Mouse (Mus musculus): ENCODE results near the gene Scube2. TPM values are rescaled to one million over a fixed set of nuclear protein-coding genes. Genes with fewer than 3 reads are reported as not detected.

Scube2 gene
- polyA plus RNA-seq, 1 experiment: not detected

DNA sequence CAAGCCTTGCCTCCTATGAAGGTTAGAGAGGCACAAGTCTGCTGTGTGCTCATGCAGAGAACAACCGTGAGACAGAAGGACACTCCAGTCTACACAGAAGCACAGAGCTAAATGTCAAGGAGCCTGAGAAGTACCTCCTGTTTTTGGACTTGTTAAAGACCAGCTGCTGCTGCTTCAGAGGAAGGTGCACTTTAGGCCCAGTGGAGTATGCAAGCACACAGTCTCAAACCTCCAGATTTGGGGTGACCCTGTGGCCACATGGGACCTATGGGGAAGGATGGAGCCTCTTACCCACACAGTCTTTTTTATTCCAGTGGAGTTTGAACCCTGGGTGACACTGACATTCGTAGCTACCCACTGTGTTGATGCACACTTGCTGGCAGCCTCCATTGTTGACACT, 34.1 kb downstream of the Scube2 start:
- H3K36me3 ChIP-seq (ENCODE audit: control insufficient read depth, insufficient read depth): no peaks in the 10 kb centered on the region
- no peak overlapping the region for H3ac ChIP-seq (ENCODE audit: control insufficient read depth, insufficient read length)
- TF ChIP-seq MYOG (IDR thresholded peaks at IDR 0.05; ENCODE audit: control insufficient read depth in 1 of 3, insufficient read depth in 1 of 3, insufficient read length in 2 of 3, low read depth in 2 of 3) (no peak), POLR2AphosphoS2 (IDR thresholded peaks at IDR 0.05; ENCODE audit: insufficient read length, low read depth) (no peak), SRF (IDR thresholded peaks at IDR 0.05; ENCODE audit: control insufficient read depth, insufficient read length, low read depth) (no peak), USF1 (IDR thresholded peaks at IDR 0.05; ENCODE audit: low read depth) (no peak), REST (IDR thresholded peaks at IDR 0.05; ENCODE audit: insufficient read depth, insufficient read length) (no peak), MAX (IDR thresholded peaks at IDR 0.05; ENCODE audit: low read depth) (no peak), E2F4 (IDR thresholded peaks at IDR 0.05; ENCODE audit: insufficient read depth) (no peak), POLR2A (IDR thresholded peaks at IDR 0.05; ENCODE audit: insufficient read length, low read depth) (no peak), CEBPB (IDR thresholded peaks at IDR 0.05; ENCODE audit: insufficient read depth, poor library complexity, severe bottlenecking) (no peak)
- H3K4me3 ChIP-seq: no peak overlapping the region
- no peaks in the 10 kb centered on the region for H3K79me2 ChIP-seq (ENCODE audit: control insufficient read depth, insufficient read depth)
- H3K27me3 ChIP-seq (ENCODE audit: control insufficient read depth, insufficient read depth, insufficient read length): peaks cover 33% of the 10 kb centered on the region
- no peak overlapping the region for H3K4me2 ChIP-seq (ENCODE audit: low read depth)

DNA sequence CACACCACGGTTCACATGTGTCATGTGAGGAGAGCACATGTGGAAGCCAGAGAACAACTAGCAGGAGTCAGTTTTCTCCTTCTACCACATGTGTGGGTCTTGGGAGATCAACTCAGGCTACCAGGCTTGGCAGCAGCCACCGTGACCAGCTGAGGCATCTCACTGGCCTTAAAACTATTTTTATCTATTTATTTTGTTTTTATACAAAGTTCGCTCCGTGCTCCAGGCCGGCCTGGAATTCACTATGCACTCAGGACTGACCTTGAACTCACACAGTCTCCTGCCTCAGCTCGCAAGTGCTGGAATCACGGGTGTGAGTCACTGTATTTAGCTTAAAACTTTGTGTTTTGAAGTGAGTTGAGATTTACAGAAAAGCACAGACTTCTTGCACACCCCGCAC, 38.6 kb downstream of the Scube2 start:
- Histone ChIP-seq H3K4me3 (no peak overlapping the region), H3K27me3 (ENCODE audit: control insufficient read depth, insufficient read depth, insufficient read length) (peaks cover 52% of the 10 kb centered on the region), H3ac (ENCODE audit: control insufficient read depth, insufficient read length) (no peak overlapping the region), H3K36me3 (ENCODE audit: control insufficient read depth, insufficient read depth) (no peaks in the 10 kb centered on the region), H3K4me2 (ENCODE audit: low read depth) (no peak overlapping the region), H3K79me2 (ENCODE audit: control insufficient read depth, insufficient read depth) (no peaks in the 10 kb centered on the region)
- no peak for TF ChIP-seq REST (IDR thresholded peaks at IDR 0.05; ENCODE audit: insufficient read depth, insufficient read length)
- no peak for TF ChIP-seq MYOD1 (IDR thresholded peaks at IDR 0.05; ENCODE audit: control insufficient read depth in 1 of 3, insufficient read length in 2 of 3, low read depth in 2 of 3)
- TF ChIP-seq MYOG (IDR thresholded peaks at IDR 0.05; ENCODE audit: control insufficient read depth in 1 of 3, insufficient read depth in 1 of 3, insufficient read length in 2 of 3, low read depth in 2 of 3): no peak

DNA sequence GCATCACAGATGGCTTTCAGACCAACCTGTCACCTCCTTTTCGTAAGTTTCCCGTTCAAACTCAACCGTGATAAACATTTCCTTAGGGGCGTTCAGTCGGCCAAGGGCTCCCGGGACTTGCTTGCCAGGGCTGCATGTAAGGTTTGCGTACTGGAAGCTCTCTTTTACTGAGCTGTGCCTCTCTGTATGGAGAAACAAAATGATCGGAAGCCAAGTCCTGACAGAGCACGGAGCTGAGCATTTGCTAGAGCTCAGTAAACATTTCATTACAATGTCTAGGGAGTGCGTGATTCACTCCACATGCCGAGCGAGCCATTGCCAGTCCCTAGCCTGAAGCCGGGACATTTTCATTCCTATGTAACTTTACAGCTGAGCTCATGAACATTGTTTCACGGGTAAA, 40.2 kb downstream of the Scube2 start:
- H3K4me3 ChIP-seq: no peak overlapping the region
- H3K4me2 ChIP-seq (ENCODE audit: low read depth): no peak overlapping the region
- H3K27me3 ChIP-seq (ENCODE audit: control insufficient read depth, insufficient read depth, insufficient read length): peaks cover 39% of the 10 kb centered on the region
- H3K36me3 ChIP-seq (ENCODE audit: control insufficient read depth, insufficient read depth): no peaks in the 10 kb centered on the region
- H3ac ChIP-seq (ENCODE audit: control insufficient read depth, insufficient read length): no peak overlapping the region
- TF ChIP-seq MYOD1 (IDR thresholded peaks at IDR 0.05; ENCODE audit: control insufficient read depth in 1 of 3, insufficient read length in 2 of 3, low read depth in 2 of 3) (no peak), E2F4 (IDR thresholded peaks at IDR 0.05; ENCODE audit: insufficient read depth) (no peak), SRF (IDR thresholded peaks at IDR 0.05; ENCODE audit: control insufficient read depth, insufficient read length, low read depth) (no peak), TCF12 (IDR thresholded peaks at IDR 0.05; ENCODE audit: insufficient read depth, poor library complexity, severe bottlenecking) (no peak), POLR2AphosphoS2 (IDR thresholded peaks at IDR 0.05; ENCODE audit: insufficient read length, low read depth) (no peak), TCF3 (IDR thresholded peaks at IDR 0.05; ENCODE audit: insufficient read length, low read depth) (no peak), REST (IDR thresholded peaks at IDR 0.05; ENCODE audit: insufficient read depth, insufficient read length) (no peak)
- H3K79me2 ChIP-seq (ENCODE audit: control insufficient read depth, insufficient read depth): no peaks in the 10 kb centered on the region

DNA sequence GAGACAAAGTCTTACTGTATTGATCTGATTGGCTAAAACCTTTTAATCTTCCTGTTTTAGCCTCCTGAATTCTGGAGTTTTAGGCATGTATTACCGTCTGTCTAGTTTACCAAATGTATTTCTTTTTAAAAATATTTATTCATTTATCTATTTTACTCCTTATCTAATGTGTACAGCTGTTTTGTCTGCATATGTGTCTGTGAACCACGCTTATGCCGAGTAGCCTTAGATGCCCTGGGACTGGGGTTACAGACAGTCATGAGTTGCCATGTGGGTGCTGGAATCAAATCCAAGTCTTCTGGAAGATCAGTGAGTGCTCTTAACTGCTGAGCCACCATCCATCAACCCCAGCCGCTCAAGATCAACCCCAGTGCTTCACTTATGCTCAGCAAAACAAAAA, 46.9 kb downstream of the Scube2 start:
- TF ChIP-seq MYOG (IDR thresholded peaks at IDR 0.05; ENCODE audit: control insufficient read depth in 1 of 3, insufficient read depth in 1 of 3, insufficient read length in 2 of 3, low read depth in 2 of 3) (no peak), TCF3 (IDR thresholded peaks at IDR 0.05; ENCODE audit: insufficient read length, low read depth) (no peak), MAX (IDR thresholded peaks at IDR 0.05; ENCODE audit: low read depth) (no peak), USF1 (IDR thresholded peaks at IDR 0.05; ENCODE audit: low read depth) (no peak), CEBPB (IDR thresholded peaks at IDR 0.05; ENCODE audit: insufficient read depth, poor library complexity, severe bottlenecking) (no peak), SRF (IDR thresholded peaks at IDR 0.05; ENCODE audit: control insufficient read depth, insufficient read length, low read depth) (no peak), E2F4 (IDR thresholded peaks at IDR 0.05; ENCODE audit: insufficient read depth) (no peak), POLR2AphosphoS2 (IDR thresholded peaks at IDR 0.05; ENCODE audit: insufficient read length, low read depth) (no peak), TCF12 (IDR thresholded peaks at IDR 0.05; ENCODE audit: insufficient read depth, poor library complexity, severe bottlenecking) (no peak), REST (IDR thresholded peaks at IDR 0.05; ENCODE audit: insufficient read depth, insufficient read length) (no peak), MYOD1 (IDR thresholded peaks at IDR 0.05; ENCODE audit: control insufficient read depth in 1 of 3, insufficient read length in 2 of 3, low read depth in 2 of 3) (no peak), POLR2A (IDR thresholded peaks at IDR 0.05; ENCODE audit: insufficient read length, low read depth) (no peak)
- Histone ChIP-seq H3K4me2 (ENCODE audit: low read depth) (no peak overlapping the region), H3K79me2 (ENCODE audit: control insufficient read depth, insufficient read depth) (no peaks in the 10 kb centered on the region), H3K4me3 (no peak overlapping the region), H3K27me3 (ENCODE audit: control insufficient read depth, insufficient read depth, insufficient read length) (peaks cover 22% of the 10 kb centered on the region), H3K36me3 (ENCODE audit: control insufficient read depth, insufficient read depth) (no peaks in the 10 kb centered on the region), H3ac (ENCODE audit: control insufficient read depth, insufficient read length) (no peak overlapping the region)

DNA sequence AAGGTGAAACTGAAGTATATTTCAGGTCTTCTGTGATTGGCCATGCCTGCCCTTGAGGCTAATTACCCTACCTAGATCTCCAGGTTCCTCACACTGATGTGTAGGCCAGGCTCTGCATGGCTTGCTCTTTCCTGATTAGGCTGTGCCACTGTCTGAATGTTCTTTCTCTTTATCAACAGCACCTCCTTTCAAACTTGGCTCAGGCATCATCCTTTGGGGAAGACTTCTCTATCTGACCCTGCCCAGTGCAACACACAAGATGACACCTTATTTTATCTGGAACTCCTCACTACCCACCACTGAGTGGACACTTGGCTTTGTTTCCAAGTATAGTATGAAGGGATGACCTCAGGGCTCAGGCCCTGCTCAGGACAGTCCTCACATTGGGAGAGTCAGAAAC, 47.5 kb downstream of the Scube2 start:
- no peak overlapping the region for H3ac ChIP-seq (ENCODE audit: control insufficient read depth, insufficient read length)
- TF ChIP-seq MAX (IDR thresholded peaks at IDR 0.05; ENCODE audit: low read depth): no peak
- TF ChIP-seq E2F4 (IDR thresholded peaks at IDR 0.05; ENCODE audit: insufficient read depth): no peak
- no peak for TF ChIP-seq MYOG (IDR thresholded peaks at IDR 0.05; ENCODE audit: control insufficient read depth in 1 of 3, insufficient read depth in 1 of 3, insufficient read length in 2 of 3, low read depth in 2 of 3)
- TF ChIP-seq CEBPB (IDR thresholded peaks at IDR 0.05; ENCODE audit: insufficient read depth, poor library complexity, severe bottlenecking): no peak
- TF ChIP-seq REST (IDR thresholded peaks at IDR 0.05; ENCODE audit: insufficient read depth, insufficient read length): no peak
- no peak for TF ChIP-seq POLR2AphosphoS2 (IDR thresholded peaks at IDR 0.05; ENCODE audit: insufficient read length, low read depth)
- TF ChIP-seq TCF3 (IDR thresholded peaks at IDR 0.05; ENCODE audit: insufficient read length, low read depth): no peak
- TF ChIP-seq MYOD1 (IDR thresholded peaks at IDR 0.05; ENCODE audit: control insufficient read depth in 1 of 3, insufficient read length in 2 of 3, low read depth in 2 of 3): no peak
- no peak for TF ChIP-seq POLR2A (IDR thresholded peaks at IDR 0.05; ENCODE audit: insufficient read length, low read depth)
- TF ChIP-seq SRF (IDR thresholded peaks at IDR 0.05; ENCODE audit: control insufficient read depth, insufficient read length, low read depth): no peak
- no peak for TF ChIP-seq USF1 (IDR thresholded peaks at IDR 0.05; ENCODE audit: low read depth)
- no peak for TF ChIP-seq TCF12 (IDR thresholded peaks at IDR 0.05; ENCODE audit: insufficient read depth, poor library complexity, severe bottlenecking)

More for the DNA sequence above, 47.5 kb downstream of the Scube2 start:
- Histone ChIP-seq H3K4me3 (no peak overlapping the region), H3K36me3 (ENCODE audit: control insufficient read depth, insufficient read depth) (no peaks in the 10 kb centered on the region), H3K27me3 (ENCODE audit: control insufficient read depth, insufficient read depth, insufficient read length) (peaks cover 20% of the 10 kb centered on the region), H3K79me2 (ENCODE audit: control insufficient read depth, insufficient read depth) (no peaks in the 10 kb centered on the region), H3K4me2 (ENCODE audit: low read depth) (no peak overlapping the region)
